Mouse (Mus musculus): ENCODE results near the gene Smarcc1. TPM values are rescaled to one million over a fixed set of nuclear protein-coding genes. Genes with fewer than 3 reads are reported as not detected.
A peak's percentile ranks its signal among the peaks of the same experiment; 100 is the strongest.
"Not testable (repeated sequence)": the region's sequence is repeated elsewhere in the genome, so short reads cannot be mapped to it uniquely, and the experiment has no call there.

The Smarcc1 gene
- polyA plus RNA-seq, 1 experiment from 2014 or later: 69.1 TPM

GRCm38 (mm10) chr9:110139119-110139518 lies 21.6 kb downstream of the Smarcc1 start:
- H3K4me2 ChIP-seq: no peak overlapping the region
- peaks cover 23% of the 10 kb centered on the region for H3K36me3 ChIP-seq (ENCODE audit: control insufficient read depth, insufficient read depth, low read length)
- peaks cover 7% of the 10 kb centered on the region for H3K4me1 ChIP-seq (replicated peaks; ENCODE audit: control insufficient read depth, insufficient read depth, low read length)
- peak; percentile 71 for ATAC-seq (replicated peaks; ENCODE audit: low FRiP score)
- H3K27me3 ChIP-seq (replicated peaks; ENCODE audit: control insufficient read depth, insufficient read depth, low read length): no peaks in the 10 kb centered on the region
- H3K4me3 ChIP-seq (ENCODE audit: low read depth, low read length): no peak overlapping the region
- H3K9ac ChIP-seq (ENCODE audit: low read depth, low read length): no peak overlapping the region
- H3K27ac ChIP-seq (ENCODE audit: low read depth, low read length): no peak overlapping the region
- WGBS: 39% methylated on average over 4 of the region's 4 CpGs
- no peaks in the 10 kb centered on the region for H3K9me3 ChIP-seq (ENCODE audit: control insufficient read depth, low read length)
- DNase-seq (ENCODE audit: low spot score): no peak

GRCm38 (mm10) chr9:110142097-110142496 lies 24.6 kb downstream of the Smarcc1 start:
- Histone ChIP-seq H3K4me2 (no peak overlapping the region), H3K9ac (ENCODE audit: low read depth, low read length) (no peak overlapping the region), H3K9me3 (ENCODE audit: control insufficient read depth, low read length) (no peaks in the 10 kb centered on the region), H3K4me1 (replicated peaks; ENCODE audit: control insufficient read depth, insufficient read depth, low read length) (0 out of 2 replicates have a peak, but pooled peaks cover 5% of the 10 kb centered on the region), H3K27me3 (replicated peaks; ENCODE audit: control insufficient read depth, insufficient read depth, low read length) (no peaks in the 10 kb centered on the region), H3K27ac (ENCODE audit: low read depth, low read length) (no peak overlapping the region), H3K36me3 (ENCODE audit: control insufficient read depth, insufficient read depth, low read length) (peaks cover 9% of the 10 kb centered on the region; the same call in 1 of the 2 replicates), H3K4me3 (ENCODE audit: low read depth, low read length) (no peak overlapping the region)
- 94% methylated on average over 1 of the region's 1 CpGs for WGBS
- ATAC-seq (replicated peaks; ENCODE audit: low FRiP score) (no peak), DNase-seq (ENCODE audit: low spot score) (no peak)

- no peaks in the 10 kb centered on the region for H3K9me3 ChIP-seq (ENCODE audit: control insufficient read depth, low read length)
- H3K4me1 ChIP-seq (replicated peaks; ENCODE audit: control insufficient read depth, insufficient read depth, low read length): peaks cover 3% of the 10 kb centered on the region; the same call in 1 of the 2 replicates
- peak; percentile 76 for ATAC-seq (replicated peaks; ENCODE audit: low FRiP score)
- no peaks in the 10 kb centered on the region for H3K27me3 ChIP-seq (replicated peaks; ENCODE audit: control insufficient read depth, insufficient read depth, low read length)
- peaks cover 30% of the 10 kb centered on the region for H3K36me3 ChIP-seq (ENCODE audit: control insufficient read depth, insufficient read depth, low read length)
- H3K4me2 ChIP-seq: no peak overlapping the region
- no peak for DNase-seq (ENCODE audit: low spot score)
- H3K4me3 ChIP-seq (ENCODE audit: low read depth, low read length): no peak overlapping the region
- 29% methylated on average over 2 of the region's 2 CpGs for WGBS
- no peak overlapping the region for H3K9ac ChIP-seq (ENCODE audit: low read depth, low read length)
- no peak overlapping the region for H3K27ac ChIP-seq (ENCODE audit: low read depth, low read length)
Measured at GRCm38 (mm10) chr9:110148598-110148997, 31.1 kb downstream of the Smarcc1 start.

GRCm38 (mm10) chr9:110159036-110159435 lies 41.5 kb downstream of the Smarcc1 start:
- no peaks in the 10 kb centered on the region for H3K4me1 ChIP-seq (replicated peaks; ENCODE audit: control insufficient read depth, insufficient read depth, low read length)
- DNase-seq (ENCODE audit: low spot score) (no peak), ATAC-seq (replicated peaks; ENCODE audit: low FRiP score) (no peak)
- no peaks in the 10 kb centered on the region for H3K27me3 ChIP-seq (replicated peaks; ENCODE audit: control insufficient read depth, insufficient read depth, low read length)
- H3K9me3 ChIP-seq (ENCODE audit: control insufficient read depth, low read length): no peaks in the 10 kb centered on the region
- no peak overlapping the region for H3K4me2 ChIP-seq
- no peak overlapping the region for H3K9ac ChIP-seq (ENCODE audit: low read depth, low read length)
- 86% methylated on average over 1 of the region's 1 CpGs for WGBS
- H3K27ac ChIP-seq (ENCODE audit: low read depth, low read length): no peak overlapping the region
- peaks cover 24% of the 10 kb centered on the region for H3K36me3 ChIP-seq (ENCODE audit: control insufficient read depth, insufficient read depth, low read length)
- no peak overlapping the region for H3K4me3 ChIP-seq (ENCODE audit: low read depth, low read length)

GRCm38 (mm10) chr9:110160486-110160885 lies 43.0 kb downstream of the Smarcc1 start:
- WGBS: 96% methylated on average over 2 of the region's 2 CpGs
- H3K36me3 ChIP-seq (ENCODE audit: control insufficient read depth, insufficient read depth, low read length): peaks cover 19% of the 10 kb centered on the region
- not testable (repeated sequence) for H3K27me3 ChIP-seq (replicated peaks; ENCODE audit: control insufficient read depth, insufficient read depth, low read length); H3K9me3 ChIP-seq (ENCODE audit: control insufficient read depth, low read length); ATAC-seq (replicated peaks; ENCODE audit: low FRiP score); H3K4me2 ChIP-seq; H3K4me3 ChIP-seq (ENCODE audit: low read depth, low read length); DNase-seq (ENCODE audit: low spot score); H3K4me1 ChIP-seq (replicated peaks; ENCODE audit: control insufficient read depth, insufficient read depth, low read length); H3K9ac ChIP-seq (ENCODE audit: low read depth, low read length); H3K27ac ChIP-seq (ENCODE audit: low read depth, low read length)

GRCm38 (mm10) chr9:110162441-110162840 lies 44.9 kb downstream of the Smarcc1 start:
- H3K4me1 ChIP-seq (replicated peaks; ENCODE audit: control insufficient read depth, insufficient read depth, low read length): no peaks in the 10 kb centered on the region
- no peaks in the 10 kb centered on the region for H3K9me3 ChIP-seq (ENCODE audit: control insufficient read depth, low read length)
- H3K27ac ChIP-seq (ENCODE audit: low read depth, low read length): no peak overlapping the region
- no peak overlapping the region for H3K4me2 ChIP-seq
- ATAC-seq (replicated peaks; ENCODE audit: low FRiP score): no peak
- DNase-seq (ENCODE audit: low spot score): no peak
- no peak overlapping the region for H3K4me3 ChIP-seq (ENCODE audit: low read depth, low read length)
- peaks cover 17% of the 10 kb centered on the region for H3K36me3 ChIP-seq (ENCODE audit: control insufficient read depth, insufficient read depth, low read length)
- WGBS: 83% methylated on average over 5 of the region's 5 CpGs
- H3K9ac ChIP-seq (ENCODE audit: low read depth, low read length): no peak overlapping the region
- no peaks in the 10 kb centered on the region for H3K27me3 ChIP-seq (replicated peaks; ENCODE audit: control insufficient read depth, insufficient read depth, low read length)

GRCm38 (mm10) chr9:110163071-110163470 lies 45.6 kb downstream of the Smarcc1 start:
- ATAC-seq (replicated peaks; ENCODE audit: low FRiP score): no peak
- Histone ChIP-seq H3K27ac (ENCODE audit: low read depth, low read length) (no peak overlapping the region), H3K9me3 (ENCODE audit: control insufficient read depth, low read length) (no peaks in the 10 kb centered on the region), H3K9ac (ENCODE audit: low read depth, low read length) (no peak overlapping the region), H3K4me2 (no peak overlapping the region), H3K36me3 (ENCODE audit: control insufficient read depth, insufficient read depth, low read length) (peaks cover 22% of the 10 kb centered on the region), H3K27me3 (replicated peaks; ENCODE audit: control insufficient read depth, insufficient read depth, low read length) (no peaks in the 10 kb centered on the region), H3K4me3 (ENCODE audit: low read depth, low read length) (no peak overlapping the region), H3K4me1 (replicated peaks; ENCODE audit: control insufficient read depth, insufficient read depth, low read length) (no peaks in the 10 kb centered on the region)
- DNase-seq (ENCODE audit: low spot score): no peak
- WGBS: 98% methylated on average over 2 of the region's 2 CpGs

GRCm38 (mm10) chr9:110170858-110171257 lies 53.4 kb downstream of the Smarcc1 start:
- DNase-seq (ENCODE audit: low spot score) (no peak), ATAC-seq (replicated peaks; ENCODE audit: low FRiP score) (no peak)
- Histone ChIP-seq H3K9ac (ENCODE audit: low read depth, low read length) (no peak overlapping the region), H3K36me3 (ENCODE audit: control insufficient read depth, insufficient read depth, low read length) (peaks cover 40% of the 10 kb centered on the region), H3K4me2 (no peak overlapping the region), H3K4me3 (ENCODE audit: low read depth, low read length) (no peak overlapping the region), H3K27ac (ENCODE audit: low read depth, low read length) (no peak overlapping the region), H3K9me3 (ENCODE audit: control insufficient read depth, low read length) (no peaks in the 10 kb centered on the region), H3K27me3 (replicated peaks; ENCODE audit: control insufficient read depth, insufficient read depth, low read length) (no peaks in the 10 kb centered on the region), H3K4me1 (replicated peaks; ENCODE audit: control insufficient read depth, insufficient read depth, low read length) (no peaks in the 10 kb centered on the region)
- WGBS: 86% methylated on average over 5 of the region's 5 CpGs

- H3K36me3 ChIP-seq (ENCODE audit: control insufficient read depth, insufficient read depth, low read length): peaks cover 50% of the 10 kb centered on the region
- no peak overlapping the region for H3K4me3 ChIP-seq (ENCODE audit: low read depth, low read length)
- no peak overlapping the region for H3K9ac ChIP-seq (ENCODE audit: low read depth, low read length)
- H3K9me3 ChIP-seq (ENCODE audit: control insufficient read depth, low read length): no peaks in the 10 kb centered on the region
- no peak overlapping the region for H3K27ac ChIP-seq (ENCODE audit: low read depth, low read length)
- no peak overlapping the region for H3K4me2 ChIP-seq
- 84% methylated on average over 2 of the region's 2 CpGs for WGBS
- no peaks in the 10 kb centered on the region for H3K27me3 ChIP-seq (replicated peaks; ENCODE audit: control insufficient read depth, insufficient read depth, low read length)
- ATAC-seq (replicated peaks; ENCODE audit: low FRiP score) (no peak), DNase-seq (ENCODE audit: low spot score) (no peak)
- H3K4me1 ChIP-seq (replicated peaks; ENCODE audit: control insufficient read depth, insufficient read depth, low read length): no peaks in the 10 kb centered on the region
Measured at GRCm38 (mm10) chr9:110199870-110200269, 82.4 kb downstream of the Smarcc1 start.
